Mouse (Mus musculus): ENCODE results near the gene Ier5.

DNA sequence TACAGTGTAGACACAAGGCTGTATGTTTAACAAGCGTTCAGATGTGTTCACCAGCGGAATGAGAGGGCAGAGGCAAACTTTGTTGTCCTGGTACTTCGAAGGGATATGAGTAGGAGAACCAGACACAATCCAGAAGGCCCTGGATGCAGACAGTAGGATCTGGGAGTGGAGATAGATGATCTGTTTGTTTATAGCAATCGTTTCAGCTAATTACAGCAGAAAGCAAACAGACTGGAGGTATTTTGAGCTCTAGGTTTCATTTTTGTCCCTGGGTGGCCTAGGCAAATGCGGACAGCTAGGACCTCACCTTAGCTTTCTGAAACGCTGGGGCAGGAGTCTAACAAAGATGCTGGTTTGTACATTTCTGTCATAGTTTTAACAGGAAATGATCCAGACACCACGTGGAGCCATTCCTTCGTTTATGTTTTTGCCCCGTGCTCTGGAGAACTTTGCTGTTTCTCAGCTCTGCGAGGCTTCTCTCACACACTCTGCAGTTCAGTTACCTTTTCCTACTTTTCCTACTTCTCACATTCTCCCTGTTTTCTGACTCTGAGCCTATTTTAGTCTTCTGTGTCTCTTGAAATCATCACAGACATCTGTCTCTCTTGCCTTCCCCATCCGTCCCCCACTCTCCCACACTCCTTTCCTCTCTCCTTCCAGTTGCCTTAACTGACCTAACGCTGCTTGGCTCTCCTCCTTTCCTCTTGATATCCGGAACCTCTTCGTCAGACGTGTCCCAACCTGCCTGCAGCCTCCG lies 10.4 kb downstream of the Ier5 start:
- TF ChIP-seq SMC3 (IDR thresholded peaks at IDR 0.05; ENCODE audit: low read depth, low read length): no peak
- no peak for TF ChIP-seq MAFK (IDR thresholded peaks at IDR 0.05; ENCODE audit: insufficient replicate concordance, low read length)
- no peak for TF ChIP-seq CHD1 (IDR thresholded peaks at IDR 0.05; ENCODE audit: low read depth, low read length)
- TF ChIP-seq USF1 (IDR thresholded peaks at IDR 0.05; ENCODE audit: low read depth, low read length): no peak
- TF ChIP-seq CTCF (conservative IDR thresholded peaks at IDR 0.05 in 1 of 2, IDR thresholded peaks at IDR 0.05 in 1 of 2; ENCODE audit: low read depth in 2 of 2, low read length in 2 of 2): no peak
- no peak for TF ChIP-seq JUND (conservative IDR thresholded peaks at IDR 0.05; ENCODE audit: low read depth, low read length)
- no peak for TF ChIP-seq EP300 (IDR thresholded peaks at IDR 0.05; ENCODE audit: low read length)
- no peak for TF ChIP-seq POLR2A (IDR thresholded peaks at IDR 0.05; ENCODE audit: low read depth, low read length)
- no peak for TF ChIP-seq TBP (conservative IDR thresholded peaks at IDR 0.05; ENCODE audit: low read depth, low read length)
